Mouse (Mus musculus) CD4-positive, CD25-positive, alpha-beta regulatory T cell, adult 4 months (primary cell): ENCODE measurements around the gene Iqgap2. TPM values are rescaled to one million over a fixed set of nuclear protein-coding genes. Genes with fewer than 3 reads are reported as not detected.
A peak's percentile ranks its signal among the peaks of the same experiment; 100 is the strongest.

Experiments used
- ATAC-seq: one replicate; pipeline ENCODE4 v1.8.0; 2017
- polyA plus RNA-seq, 2 experiments: library from polyadenylated mRNA; unstranded; fragments of 100-300 nt; shearing (Covaris generic); gene quantifications; one replicate each; pipeline ENCODE4 v1.2.1; 2017

Iqgap2 gene
- polyA plus RNA-seq, 2 experiments from 2014 or later = 14.2 to 14.7 TPM

DNA sequence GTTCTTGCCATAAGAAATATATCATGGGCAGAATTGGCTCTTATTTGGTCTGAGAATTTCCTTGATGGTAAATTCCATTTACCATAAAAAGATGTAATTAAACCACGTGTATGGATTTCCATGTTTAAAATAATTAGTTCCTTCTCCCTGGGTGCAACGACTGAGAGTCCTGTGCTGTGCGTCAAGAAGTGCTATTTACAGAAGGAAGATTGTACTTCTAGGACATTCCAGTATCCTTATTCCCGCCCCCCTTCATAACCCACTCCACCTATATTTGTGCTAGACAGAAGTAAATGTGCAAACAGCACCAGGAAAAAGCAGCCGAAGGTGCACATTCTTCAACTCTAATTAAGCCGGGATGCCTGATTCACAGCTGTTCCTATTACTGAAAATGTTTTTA is 65.5 kb downstream of the Iqgap2 start:
- no peak for ATAC-seq

DNA sequence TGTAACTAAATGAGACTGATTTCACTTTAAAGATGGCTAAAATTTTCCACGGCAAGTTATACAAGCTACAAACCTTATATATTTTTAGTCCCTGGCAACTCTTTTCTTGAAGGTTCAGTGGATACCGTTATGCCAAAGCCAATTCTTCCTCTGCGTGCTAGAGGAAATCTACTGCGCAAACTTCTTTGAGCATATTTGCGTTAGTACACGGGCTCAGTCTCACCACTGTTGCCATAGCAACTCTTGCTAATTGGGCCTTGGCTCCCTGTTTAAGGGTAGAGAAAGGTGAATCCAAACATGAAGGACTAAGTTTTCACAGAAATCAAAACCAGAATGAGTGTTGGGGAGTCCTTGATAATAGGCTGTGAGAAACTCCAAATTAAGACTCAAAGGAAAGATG is 68.8 kb downstream of the Iqgap2 start:
- no peak for ATAC-seq

- no peak for ATAC-seq
These were observed 71.7 kb downstream of the Iqgap2 start for GRCm38 (mm10) chr13:95820071-95820470.

GRCm38 (mm10) chr13:95818941-95819340 is 72.8 kb downstream of the Iqgap2 start:
- no peak for ATAC-seq

- ATAC-seq = peak; percentile 98
These were observed 78.1 kb downstream of the Iqgap2 start for GRCm38 (mm10) chr13:95813643-95814042.

- ATAC-seq = no peak
These were observed 80.9 kb downstream of the Iqgap2 start for GRCm38 (mm10) chr13:95810796-95811195.

DNA sequence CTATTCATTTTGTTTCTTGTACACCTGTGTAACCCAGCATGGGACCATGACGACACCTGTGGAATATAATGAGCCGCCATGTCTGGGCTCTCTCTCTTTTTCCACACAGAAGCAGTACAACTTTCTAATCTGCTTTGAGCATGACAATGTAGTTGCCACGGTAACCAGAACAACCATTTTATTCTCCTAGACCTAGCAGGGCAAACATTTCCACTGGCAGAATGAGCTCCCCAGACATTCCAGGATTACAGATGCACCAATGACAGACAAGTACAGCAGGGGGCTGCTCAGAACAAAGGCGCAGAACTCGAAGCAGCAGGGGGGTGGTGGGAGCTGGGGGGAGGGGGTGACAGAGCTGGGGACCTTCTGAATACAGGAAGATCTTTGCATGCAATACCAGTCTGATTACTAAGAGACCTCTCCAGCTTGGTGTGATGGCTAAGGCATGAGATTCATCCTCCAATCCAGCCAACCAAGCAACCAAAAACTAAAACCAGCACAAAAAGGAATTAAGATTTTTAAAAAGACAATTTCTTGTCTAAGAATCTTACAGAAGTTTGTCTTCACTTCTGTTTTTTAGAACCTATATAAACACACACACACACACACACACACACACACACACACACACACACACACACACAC is 84.5 kb downstream of the Iqgap2 start:
- no peak for ATAC-seq

GRCm38 (mm10) chr13:95805469-95806166 is 86.1 kb downstream of the Iqgap2 start:
- ATAC-seq = no peak

GRCm38 (mm10) chr13:95804113-95804512 is 87.6 kb downstream of the Iqgap2 start:
- ATAC-seq = no peak

GRCm38 (mm10) chr13:95800925-95801324 is 90.8 kb downstream of the Iqgap2 start:
- ATAC-seq = no peak

DNA sequence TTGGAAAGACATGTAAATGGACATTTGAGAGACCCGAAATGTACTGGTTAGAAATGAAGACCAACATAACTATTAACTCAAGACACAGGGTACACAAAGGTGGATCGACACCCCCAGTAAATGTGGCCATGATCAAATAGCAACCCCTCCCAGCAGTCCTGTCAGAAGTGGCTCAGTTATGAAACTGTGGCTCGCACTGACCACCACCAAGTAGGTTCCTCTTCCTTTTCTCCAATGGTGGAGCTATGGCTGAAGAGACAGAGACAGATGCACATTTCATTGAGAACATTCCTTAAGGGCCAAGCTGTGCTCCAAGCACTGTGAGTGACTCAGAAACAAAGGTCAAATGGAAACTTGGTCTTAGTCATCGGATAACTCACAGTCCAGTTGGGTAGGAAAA is 92.4 kb downstream of the Iqgap2 start:
- ATAC-seq = no peak

DNA sequence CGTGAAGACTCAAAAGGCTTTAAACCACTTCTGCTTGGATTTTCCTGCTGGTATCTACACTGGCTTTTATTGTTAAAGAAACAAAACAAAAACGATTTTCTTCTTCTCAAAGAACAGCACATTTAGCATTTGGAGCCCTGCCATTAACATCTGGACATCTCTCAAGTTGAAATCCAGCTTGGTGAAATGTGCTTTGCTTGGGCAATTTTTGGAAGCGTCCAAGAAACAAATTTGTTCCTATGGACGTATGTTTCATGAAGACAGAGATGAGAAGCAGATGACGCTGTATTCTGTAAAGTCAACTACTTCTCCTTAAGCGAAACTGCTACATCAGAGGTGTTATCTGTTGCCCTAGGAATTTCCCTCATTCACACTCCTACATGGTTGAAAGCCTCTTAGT is 93.0 kb downstream of the Iqgap2 start:
- ATAC-seq = no peak

- no peak for ATAC-seq
These were observed 94.2 kb downstream of the Iqgap2 start for GRCm38 (mm10) chr13:95797530-95797929.

- no peak for ATAC-seq
These were observed 97.4 kb downstream of the Iqgap2 start for GRCm38 (mm10) chr13:95794346-95794745.

GRCm38 (mm10) chr13:95790883-95791282 is 100.8 kb downstream of the Iqgap2 start:
- ATAC-seq = no peak

DNA sequence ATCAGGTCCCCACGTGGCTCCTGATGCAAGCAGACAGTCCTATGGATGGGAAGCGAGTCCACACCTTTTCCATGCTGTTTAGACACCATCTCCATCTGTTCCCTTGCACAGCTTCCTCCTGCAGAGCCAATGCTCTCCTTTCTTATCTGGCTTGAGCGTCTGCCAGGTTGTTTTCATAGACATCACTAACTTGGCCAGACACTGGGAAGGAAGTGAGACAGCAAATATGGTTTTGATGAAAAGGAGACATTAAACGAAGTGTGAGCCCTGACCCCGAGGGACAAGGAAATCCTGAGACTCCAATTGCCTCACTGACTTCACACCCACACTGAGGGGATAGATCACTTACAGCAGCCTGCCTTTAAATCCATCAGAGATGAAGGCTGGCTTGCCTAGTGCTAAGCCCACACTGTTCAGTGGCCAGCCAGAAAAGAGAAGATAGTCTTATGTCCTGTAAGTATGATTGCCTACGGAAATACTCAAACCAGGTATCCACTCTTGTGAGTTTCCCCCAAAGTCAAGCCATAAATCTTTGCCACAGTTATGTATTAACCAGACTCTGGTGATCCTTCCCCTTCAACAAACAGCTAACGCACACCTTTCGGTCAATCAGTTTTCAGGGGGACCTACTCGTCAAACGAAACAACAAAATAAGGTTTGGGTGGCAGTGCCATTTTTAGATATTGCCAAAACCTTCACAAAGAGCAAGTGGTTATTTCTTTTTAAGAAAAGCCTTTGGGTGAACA is 102.9 kb downstream of the Iqgap2 start:
- no peak for ATAC-seq

DNA sequence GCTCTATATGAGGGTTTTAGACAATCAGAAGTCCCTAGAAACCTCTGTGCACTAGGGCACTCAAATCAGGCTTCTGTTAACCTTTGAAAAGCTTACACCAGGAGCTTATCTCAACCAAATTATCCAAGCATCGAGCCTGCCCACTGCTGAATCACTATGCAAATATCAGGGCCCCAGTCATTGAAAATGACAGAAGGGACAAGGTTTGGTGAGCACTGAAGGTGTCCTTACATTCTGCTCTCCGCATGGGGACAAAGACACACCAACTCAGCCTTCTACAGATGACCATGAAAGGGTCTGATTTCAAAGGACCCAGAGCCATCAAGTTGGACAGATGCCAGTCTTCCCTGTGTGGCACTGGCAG is 108.8 kb downstream of the Iqgap2 start:
- ATAC-seq = no peak

- ATAC-seq = no peak
These were observed 109.3 kb downstream of the Iqgap2 start for GRCm38 (mm10) chr13:95782311-95782968.

GRCm38 (mm10) chr13:95780038-95780437 is 111.7 kb downstream of the Iqgap2 start:
- no peak for ATAC-seq

GRCm38 (mm10) chr13:95779261-95779660 is 112.5 kb downstream of the Iqgap2 start:
- no peak for ATAC-seq

GRCm38 (mm10) chr13:95778761-95779161 is 113.0 kb downstream of the Iqgap2 start:
- no peak for ATAC-seq

- no peak for ATAC-seq
These were observed 113.9 kb downstream of the Iqgap2 start for GRCm38 (mm10) chr13:95777651-95778391.

- ATAC-seq = peak; percentile 62
These were observed 114.5 kb downstream of the Iqgap2 start for GRCm38 (mm10) chr13:95777237-95777636.
